Mouse (Mus musculus): ENCODE measurements around the gene Camta1.

Camta1 gene

GRCm38 (mm10) chr4:150915181-150915906, 946.3 kb downstream of the Camta1 start:
- DNase-seq: no peak

GRCm38 (mm10) chr4:150914290-150914733, 947.4 kb downstream of the Camta1 start, which contains the start of the genes Park7 and Tnfrsf9:
Park7 (minus strand) TSS chr4:150914437.
Tnfrsf9 (plus strand) TSS chr4:150914562.
- DNase-seq: peak; percentile 98 to 99

GRCm38 (mm10) chr4:150913743-150914142, 947.9 kb downstream of the Camta1 start:
- DNase-seq: no peak

GRCm38 (mm10) chr4:150910164-150910951, 951.3 kb downstream of the Camta1 start:
- DNase-seq: no peak

- peak; percentile 98 to 99 for DNase-seq
Observed at GRCm38 (mm10) chr4:150909451-150910156, 952.1 kb downstream of the Camta1 start.

GRCm38 (mm10) chr4:150908512-150908911, 953.2 kb downstream of the Camta1 start:
- peak in 1 of 2 experiments; percentile 51 for DNase-seq

GRCm38 (mm10) chr4:150907099-150907498, 954.6 kb downstream of the Camta1 start:
- no peak for DNase-seq

- peak; percentile 83 to 87 for DNase-seq
Observed at GRCm38 (mm10) chr4:150903091-150903742, 958.5 kb downstream of the Camta1 start.

- DNase-seq: peak; percentile 75 to 86
Observed at GRCm38 (mm10) chr4:150902062-150902461, 959.6 kb downstream of the Camta1 start.

- DNase-seq: peak; percentile 80 to 90
Observed at GRCm38 (mm10) chr4:150901651-150902050, 960.0 kb downstream of the Camta1 start.

- peak; percentile 51 to 64 for DNase-seq
Observed at GRCm38 (mm10) chr4:150900486-150900885, 961.2 kb downstream of the Camta1 start.

GRCm38 (mm10) chr4:150898716-150899365, 962.8 kb downstream of the Camta1 start:
- DNase-seq: peak; percentile 76 to 80

- no peak for DNase-seq
Observed at GRCm38 (mm10) chr4:150896896-150897624, 964.6 kb downstream of the Camta1 start.

- peak in 1 of 2 experiments; percentile 69 for DNase-seq
Observed at GRCm38 (mm10) chr4:150894718-150895501, 966.8 kb downstream of the Camta1 start.

GRCm38 (mm10) chr4:150891308-150891707, 970.4 kb downstream of the Camta1 start:
- no peak for DNase-seq

- DNase-seq: peak in 1 of 2 experiments; percentile 59
Observed at GRCm38 (mm10) chr4:150889955-150890315, 971.7 kb downstream of the Camta1 start.

GRCm38 (mm10) chr4:150889273-150889954, 972.3 kb downstream of the Camta1 start:
- DNase-seq: peak in 1 of 2 experiments; percentile 69

- no peak for DNase-seq
Observed at GRCm38 (mm10) chr4:150888492-150888891, 973.2 kb downstream of the Camta1 start.

GRCm38 (mm10) chr4:150887903-150888302, 973.8 kb downstream of the Camta1 start:
- DNase-seq: no peak

- DNase-seq: no peak
Observed at GRCm38 (mm10) chr4:150882632-150883031, 979.0 kb downstream of the Camta1 start.

Data from kidney, postnatal 36 days (tissue).